Mouse (Mus musculus) lung, adult 2 months (tissue): ENCODE measurements at regions not wholly inside any gene's neighbourhood (a gene's known extent, or its start where the extent isn't known, plus 50 kb on each side); places are given as distances from the start of the nearest gene placed in this dataset.

Source experiments
- CTCF ChIP-seq: fragments of 200-500 bp; IDR thresholded peaks from 2 replicates; pipeline ENCODE4 v1.5.1; 2011; ENCODE audit warnings: mild to moderate bottlenecking, low read length, control low read depth; ENCODE audit not compliant: insufficient read depth
- POLR2A ChIP-seq: fragments of 200-500 bp; IDR thresholded peaks from 2 replicates; pipeline ENCODE4 v1.6.1; 2011; ENCODE audit warnings: low read depth, mild to moderate bottlenecking, control low read depth, low read length, borderline replicate concordance; ENCODE audit errors: extremely low read depth

GRCm38 (mm10) chr12:95056926-95057325, 635.1 kb upstream of the Flrt2 start:
- no peak for TF ChIP-seq POLR2A
- TF ChIP-seq CTCF: no peak
